Mouse (Mus musculus) gastrocnemius, postnatal 25 days (tissue): ENCODE measurements at regions not wholly inside any gene's neighbourhood (a gene's known extent, or its start where the extent isn't known, plus 50 kb on each side); places are given as distances from the start of the nearest gene placed in this dataset.

Source experiments
- DNase-seq: peaks from one replicate; pipeline ENCODE4 v3.0.0; 2022

DNA sequence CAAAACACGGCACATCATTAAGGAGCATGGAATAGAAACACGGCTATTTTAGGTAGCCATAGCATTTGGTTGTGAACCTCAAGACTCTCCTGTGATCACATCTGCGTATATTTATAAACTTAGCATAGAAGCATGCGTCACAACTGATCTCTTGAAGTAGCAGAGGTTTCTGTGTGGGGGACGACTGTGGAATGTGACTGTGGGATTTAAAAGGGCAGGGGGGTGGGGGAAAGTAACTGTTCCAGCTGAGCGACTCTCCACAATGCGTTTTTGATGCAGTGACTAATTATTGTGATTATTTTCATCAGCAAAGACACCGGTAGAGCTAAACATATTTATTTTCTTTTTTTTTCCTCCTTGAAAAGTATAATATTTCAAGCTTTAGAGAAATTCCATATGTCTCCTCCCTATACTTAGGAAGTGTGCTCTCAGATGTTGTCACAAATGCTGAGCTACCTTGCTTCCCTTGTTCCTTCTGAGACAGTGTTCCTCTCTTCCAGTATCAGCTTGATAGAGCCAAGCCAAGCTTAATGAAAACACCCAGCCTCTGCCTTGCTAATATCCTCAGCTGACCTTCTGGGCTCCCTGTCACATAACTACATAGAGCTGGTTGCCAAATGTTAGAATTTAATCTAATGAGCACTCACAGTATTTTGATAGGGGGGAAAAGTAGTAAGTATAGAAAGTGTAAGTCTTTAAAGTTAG is 75.0 kb upstream of the Magi3 start:
- DNase-seq, result peak; percentile 9

DNA sequence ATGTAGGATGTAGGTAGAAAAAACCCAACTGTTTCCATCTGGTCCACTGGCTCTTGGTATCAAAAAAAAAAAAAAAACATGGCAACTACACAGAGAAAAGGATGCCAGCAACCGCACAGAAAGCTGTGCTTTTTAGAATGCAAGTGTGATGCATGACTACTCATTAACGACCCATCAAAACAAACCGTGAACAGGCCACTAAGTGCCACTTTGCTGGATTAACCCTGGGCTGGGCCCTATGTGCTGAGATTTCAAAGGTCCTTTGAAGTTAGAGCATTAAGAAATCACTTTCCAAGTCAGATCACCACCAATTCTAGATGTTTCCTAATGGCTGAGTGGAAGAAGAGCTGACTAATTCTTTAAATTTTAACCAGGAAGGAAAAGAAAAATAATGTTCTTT is 73.7 kb upstream of the Magi3 start:
- DNase-seq, result no peak

GRCm38 (mm10) chr3:104288970-104289680 is 69.0 kb upstream of the Magi3 start:
- no peak for DNase-seq

DNA sequence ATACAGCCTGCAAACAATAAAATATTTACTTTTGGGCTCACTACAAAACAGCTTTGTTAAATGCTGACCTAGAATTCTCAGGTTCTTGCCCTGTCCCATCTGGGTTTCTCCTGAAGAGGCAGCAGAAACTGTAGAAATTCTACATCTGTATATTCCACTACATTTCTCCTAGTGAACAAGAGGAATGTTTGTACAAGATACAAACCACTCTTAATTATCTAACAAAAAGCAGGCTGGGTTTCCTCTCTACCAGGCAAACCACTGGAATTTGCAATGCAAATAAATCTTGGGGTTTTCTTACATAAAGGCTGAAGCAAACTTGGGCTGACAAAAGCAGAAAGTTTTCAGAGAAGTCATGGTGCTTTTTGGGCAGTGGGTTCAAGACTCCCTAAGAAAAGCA is 67.7 kb upstream of the Magi3 start:
- DNase-seq, result no peak

DNA sequence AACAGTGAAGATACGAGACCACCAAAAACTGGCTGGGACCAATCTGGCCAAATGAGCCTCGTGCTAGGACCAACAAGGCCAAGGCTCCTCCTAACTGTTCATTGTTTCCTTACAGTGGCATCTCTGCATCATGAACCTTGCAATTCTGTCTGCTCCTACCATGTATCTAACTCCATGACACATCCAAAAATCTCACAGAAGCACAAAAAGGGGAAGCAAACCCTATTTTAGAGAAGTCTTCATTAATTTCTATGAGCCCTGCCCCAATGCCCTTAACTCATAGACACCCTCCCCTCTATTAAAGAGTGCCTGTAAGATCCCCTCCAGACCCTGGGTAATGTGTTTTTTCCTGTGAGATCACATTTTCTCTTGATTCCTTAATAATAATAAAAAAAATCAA is 64.8 kb upstream of the Magi3 start:
- DNase-seq, result no peak

- DNase-seq, result no peak
Measured at GRCm38 (mm10) chr3:104283855-104284254, 63.7 kb upstream of the Magi3 start.

GRCm38 (mm10) chr3:104279505-104279904 is 59.3 kb upstream of the Magi3 start:
- peak; percentile 5 for DNase-seq

GRCm38 (mm10) chr3:104274718-104275302 is 54.6 kb upstream of the Magi3 start:
- DNase-seq, result no peak

- DNase-seq, result no peak
Measured at GRCm38 (mm10) chr3:104274084-104274483, 53.9 kb upstream of the Magi3 start.
